Mouse (Mus musculus): ENCODE results near the gene 6330403K07Rik. TPM values are rescaled to one million over a fixed set of nuclear protein-coding genes. Genes with fewer than 3 reads are reported as not detected.

6330403K07Rik gene
- polyA plus RNA-seq, 1 experiment from 2014 or later = 1.8 TPM

DNA sequence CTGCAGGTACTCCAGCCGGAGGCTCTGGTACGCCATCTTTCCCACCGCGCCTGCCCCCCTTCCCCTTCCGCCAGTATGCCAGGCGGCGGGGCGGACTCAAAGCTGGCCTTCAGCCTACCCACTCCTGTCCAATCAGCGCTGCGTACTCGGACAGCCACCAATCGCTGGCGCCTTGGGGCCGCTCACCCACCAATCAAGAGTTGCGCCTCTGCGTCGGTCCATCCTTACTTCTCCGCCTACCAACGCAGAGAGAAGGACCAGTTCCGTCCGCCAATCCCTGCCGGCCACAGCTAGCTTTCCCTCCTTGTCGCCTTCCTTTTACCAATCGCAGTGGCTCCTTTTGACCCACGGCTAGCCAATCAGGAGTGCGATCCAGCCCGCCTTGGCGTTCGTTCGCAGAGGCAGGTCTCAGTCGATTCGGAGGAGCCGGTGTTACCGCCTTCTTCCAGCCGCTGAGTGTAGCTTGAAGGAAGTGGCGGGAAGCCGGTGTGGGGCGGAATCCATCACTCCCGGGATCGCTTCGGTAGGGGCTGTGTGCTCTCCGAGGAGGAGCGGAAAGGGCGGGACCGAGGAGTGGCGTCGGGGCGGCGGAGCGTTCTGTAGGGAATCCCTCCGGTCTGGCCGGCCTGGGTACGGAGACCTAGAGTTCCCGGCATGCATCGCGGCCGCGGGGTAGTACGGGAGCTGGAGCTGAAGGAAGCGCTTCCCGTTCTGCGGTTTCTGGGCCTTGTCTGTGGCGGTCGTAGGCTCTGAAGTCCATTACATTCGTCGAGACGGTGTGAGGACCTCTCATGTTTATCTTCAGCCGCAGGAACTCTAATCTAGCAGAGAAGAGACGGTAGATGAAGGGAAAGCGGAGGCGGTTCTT, 13.9 kb downstream of the 6330403K07Rik start, which contains the start of the genes Mis12 and Derl2:
Gene Mis12, plus strand, starts transcription at position 411 of the 868 bp plus-strand sequence.
Gene Derl2, minus strand, starts transcription at position 641 of the 868 bp plus-strand sequence.
- ATAC-seq (ENCODE audit: low read depth) = peak; percentile 96
- peaks cover 22% of the 10 kb centered on the region for H3K4me1 ChIP-seq (ENCODE audit: control insufficient read depth, low read depth, low read length)

DNA sequence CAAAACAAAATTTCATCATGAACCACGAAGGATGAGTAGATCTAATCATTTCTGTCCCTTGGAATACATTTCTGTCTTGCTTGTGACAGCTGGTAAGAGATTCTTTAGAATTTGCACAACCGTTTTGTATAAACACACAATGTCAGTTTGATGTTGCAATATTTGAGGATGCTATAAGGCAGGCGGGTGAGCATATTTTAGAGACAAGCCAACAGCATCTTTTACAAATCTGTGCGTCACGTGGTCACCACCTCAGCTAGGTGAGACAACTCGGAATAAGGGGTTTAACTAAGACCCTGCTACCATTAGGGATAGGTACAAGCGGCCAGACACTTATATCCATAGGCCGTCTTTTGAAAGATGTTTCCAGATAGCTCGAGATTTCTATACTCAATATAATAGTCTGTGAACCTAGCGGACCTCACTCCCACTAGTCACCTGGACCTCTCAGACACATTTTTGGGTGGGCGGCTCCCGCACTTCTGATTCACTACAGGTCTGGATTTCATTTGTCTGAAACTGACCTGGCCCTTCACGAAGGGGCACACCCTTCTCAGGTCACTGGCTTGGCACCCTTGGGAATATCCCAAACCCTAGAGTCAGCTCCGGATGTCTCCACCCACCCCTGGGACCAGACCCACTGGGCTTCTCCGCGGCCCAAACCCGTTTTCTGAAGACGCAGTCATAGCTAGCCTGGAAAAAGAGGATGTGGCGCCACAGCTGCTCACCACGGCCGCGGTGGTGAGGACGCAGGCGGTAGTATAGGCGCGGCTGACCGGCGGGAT, 14.7 kb downstream of the 6330403K07Rik start:
- no peaks in the 10 kb centered on the region for H3K9me3 ChIP-seq (replicated peaks; ENCODE audit: control insufficient read depth, low read length)
- ATAC-seq (ENCODE audit: low read depth) = peak; percentile 0; the same call in 1 of the 2 replicates
- no peaks in the 10 kb centered on the region for H3K27me3 ChIP-seq (ENCODE audit: control insufficient read depth, insufficient read depth, low read depth, low read length)
- H3K4me2 ChIP-seq (ENCODE audit: low read depth, low read length) = peak overlapping the region; percentile 84
- H3K27ac ChIP-seq (ENCODE audit: low read length) = peak overlapping the region; percentile 89
- H3K4me3 ChIP-seq (ENCODE audit: low read depth, low read length) = peak overlapping the region; percentile 100
- peak overlapping the region; percentile 97 for H3K9ac ChIP-seq (ENCODE audit: low read depth, low read length)
- H3K36me3 ChIP-seq (ENCODE audit: control insufficient read depth, insufficient read depth) = peaks cover 15% of the 10 kb centered on the region
- WGBS (ENCODE audit: insufficient replicate concordance) = 4% methylated on average over 28 of the region's 28 CpGs
- peaks cover 22% of the 10 kb centered on the region for H3K4me1 ChIP-seq (ENCODE audit: control insufficient read depth, low read depth, low read length)

More for the DNA sequence above, 13.9 kb downstream of the 6330403K07Rik start, which contains the start of the genes Mis12 and Derl2:
- peak within 1 kb of the TSS; percentile 97 for H3K9ac ChIP-seq (ENCODE audit: low read depth, low read length)
- peak within 1 kb of the TSS; percentile 93 for H3K27ac ChIP-seq (ENCODE audit: low read length)
- peaks cover 9% of the 10 kb centered on the region for H3K36me3 ChIP-seq (ENCODE audit: control insufficient read depth, insufficient read depth)
- H3K9me3 ChIP-seq (replicated peaks; ENCODE audit: control insufficient read depth, low read length) = no peaks in the 10 kb centered on the region
- peak within 1 kb of the TSS; percentile 84 for H3K4me2 ChIP-seq (ENCODE audit: low read depth, low read length)
- WGBS (ENCODE audit: insufficient replicate concordance) = under 1% methylated on average over 71 of the region's 71 CpGs
- peak within 1 kb of the TSS; percentile 100 for H3K4me3 ChIP-seq (ENCODE audit: low read depth, low read length)
- no peaks in the 10 kb centered on the region for H3K27me3 ChIP-seq (ENCODE audit: control insufficient read depth, insufficient read depth, low read depth, low read length)

DNA sequence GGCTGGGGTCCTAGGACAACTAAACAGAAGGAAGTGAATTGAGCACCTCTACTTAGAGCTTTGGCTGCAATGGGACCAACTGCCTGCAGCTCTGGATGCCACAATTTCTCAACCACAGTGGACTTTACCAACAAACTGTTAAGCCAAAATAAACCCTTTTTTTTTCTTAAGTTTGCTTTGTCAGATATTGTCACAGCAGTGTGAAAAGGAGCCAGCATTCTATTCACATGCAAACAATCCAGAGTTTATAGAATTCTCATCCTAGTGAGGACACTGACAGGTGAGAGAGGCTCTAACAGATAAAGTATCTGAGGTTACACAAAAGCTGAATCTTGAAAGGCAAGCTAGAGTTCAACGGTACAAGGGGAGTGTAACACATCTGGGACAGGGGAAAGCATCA, 16.3 kb downstream of the 6330403K07Rik start:
- Histone ChIP-seq H3K4me3 (ENCODE audit: low read depth, low read length) (no peak overlapping the region), H3K27me3 (ENCODE audit: control insufficient read depth, insufficient read depth, low read depth, low read length) (no peaks in the 10 kb centered on the region), H3K4me2 (ENCODE audit: low read depth, low read length) (0 out of 2 replicates have a peak overlapping the region, but pooled peaks have one; percentile 20), H3K9ac (ENCODE audit: low read depth, low read length) (no peak overlapping the region), H3K36me3 (ENCODE audit: control insufficient read depth, insufficient read depth) (peaks cover 16% of the 10 kb centered on the region), H3K27ac (ENCODE audit: low read length) (no peak overlapping the region), H3K4me1 (ENCODE audit: control insufficient read depth, low read depth, low read length) (peaks cover 22% of the 10 kb centered on the region), H3K9me3 (replicated peaks; ENCODE audit: control insufficient read depth, low read length) (no peaks in the 10 kb centered on the region)
- ATAC-seq (ENCODE audit: low read depth) = no peak
- 52% methylated on average over 1 of the region's 1 CpGs for WGBS (ENCODE audit: insufficient replicate concordance)

DNA sequence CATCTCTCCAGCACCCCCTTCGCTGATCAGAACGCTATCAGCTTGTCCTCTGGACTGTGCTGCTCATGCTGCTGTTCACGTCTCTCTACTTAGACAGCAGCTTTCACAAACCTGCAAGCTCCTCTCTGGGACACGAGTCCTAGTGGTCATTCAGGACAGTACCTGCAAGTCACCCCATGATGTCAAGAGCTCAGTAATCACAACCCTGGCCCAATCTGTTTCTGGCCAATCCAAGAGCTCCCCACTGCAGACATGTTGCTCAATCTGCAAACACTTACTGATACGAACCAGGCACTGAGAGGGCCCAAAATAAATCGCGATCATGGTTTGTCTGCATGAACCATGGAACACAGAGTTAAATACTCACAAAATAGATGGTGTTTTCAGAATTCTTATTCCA, 20.6 kb downstream of the 6330403K07Rik start:
- H3K4me3 ChIP-seq (ENCODE audit: low read depth, low read length) = no peak overlapping the region
- no peak overlapping the region for H3K9ac ChIP-seq (ENCODE audit: low read depth, low read length)
- ATAC-seq (ENCODE audit: low read depth) = peak; percentile 96
- no peaks in the 10 kb centered on the region for H3K27me3 ChIP-seq (ENCODE audit: control insufficient read depth, insufficient read depth, low read depth, low read length)
- no peaks in the 10 kb centered on the region for H3K9me3 ChIP-seq (replicated peaks; ENCODE audit: control insufficient read depth, low read length)
- H3K36me3 ChIP-seq (ENCODE audit: control insufficient read depth, insufficient read depth) = peaks cover 34% of the 10 kb centered on the region
- peak overlapping the region; percentile 73 for H3K27ac ChIP-seq (ENCODE audit: low read length)
- H3K4me1 ChIP-seq (ENCODE audit: control insufficient read depth, low read depth, low read length) = peaks cover 12% of the 10 kb centered on the region
- no peak overlapping the region for H3K4me2 ChIP-seq (ENCODE audit: low read depth, low read length)
- WGBS (ENCODE audit: insufficient replicate concordance) = 76% methylated on average over 7 of the region's 7 CpGs

DNA sequence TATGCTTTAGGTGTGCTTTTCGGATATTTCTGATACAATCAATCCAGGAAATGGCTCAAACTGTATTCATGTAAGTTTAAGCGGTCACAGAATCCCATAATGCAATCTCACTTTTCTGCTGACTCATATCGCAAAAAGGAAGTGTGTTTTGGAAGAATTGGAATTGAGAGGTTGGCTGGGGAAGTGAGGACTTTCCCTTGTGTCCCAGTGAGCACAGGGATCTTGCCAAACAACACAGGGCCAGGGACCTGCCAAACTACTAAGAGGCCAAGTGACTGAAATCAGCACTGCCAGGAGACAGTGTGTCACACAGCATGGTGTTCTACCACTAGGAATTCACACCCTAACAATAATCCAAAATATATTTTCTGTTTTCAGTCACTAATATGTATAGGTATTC, 25.0 kb downstream of the 6330403K07Rik start:
- Histone ChIP-seq H3K9me3 (replicated peaks; ENCODE audit: control insufficient read depth, low read length) (no peaks in the 10 kb centered on the region), H3K36me3 (ENCODE audit: control insufficient read depth, insufficient read depth) (peaks cover 29% of the 10 kb centered on the region), H3K4me3 (ENCODE audit: low read depth, low read length) (no peak overlapping the region), H3K27ac (ENCODE audit: low read length) (no peak overlapping the region), H3K4me2 (ENCODE audit: low read depth, low read length) (no peak overlapping the region), H3K4me1 (ENCODE audit: control insufficient read depth, low read depth, low read length) (peaks cover 6% of the 10 kb centered on the region), H3K27me3 (ENCODE audit: control insufficient read depth, insufficient read depth, low read depth, low read length) (no peaks in the 10 kb centered on the region), H3K9ac (ENCODE audit: low read depth, low read length) (no peak overlapping the region)
- no peak for ATAC-seq (ENCODE audit: low read depth)
- WGBS (ENCODE audit: insufficient replicate concordance) = 74% methylated on average over 3 of the region's 3 CpGs

DNA sequence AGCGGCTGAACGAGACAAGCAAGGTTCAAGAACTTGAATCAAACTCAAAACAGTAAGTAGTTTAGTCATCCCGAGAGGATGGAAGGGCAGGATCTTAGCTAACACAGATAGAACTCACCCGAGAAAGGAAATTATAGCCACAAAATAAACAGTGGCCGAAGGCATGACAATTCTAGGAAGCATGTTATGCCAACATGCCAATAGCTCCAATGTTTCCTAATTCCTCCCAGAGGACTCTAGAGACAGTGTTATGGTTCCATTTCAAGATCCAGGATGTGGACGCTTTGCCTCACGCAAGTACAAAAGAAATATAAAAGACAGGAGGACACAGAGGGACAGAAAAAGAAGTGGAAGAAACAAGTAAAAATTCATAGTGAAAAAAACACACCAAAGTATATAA, 25.5 kb downstream of the 6330403K07Rik start:
- no peak for ATAC-seq (ENCODE audit: low read depth)
- H3K4me1 ChIP-seq (ENCODE audit: control insufficient read depth, low read depth, low read length) = peaks cover 11% of the 10 kb centered on the region
- WGBS (ENCODE audit: insufficient replicate concordance) = 76% methylated on average over 7 of the region's 7 CpGs
- H3K9ac ChIP-seq (ENCODE audit: low read depth, low read length) = no peak overlapping the region
- H3K4me3 ChIP-seq (ENCODE audit: low read depth, low read length) = no peak overlapping the region
- no peaks in the 10 kb centered on the region for H3K9me3 ChIP-seq (replicated peaks; ENCODE audit: control insufficient read depth, low read length)
- H3K27ac ChIP-seq (ENCODE audit: low read length) = no peak overlapping the region
- peaks cover 28% of the 10 kb centered on the region for H3K36me3 ChIP-seq (ENCODE audit: control insufficient read depth, insufficient read depth)
- no peaks in the 10 kb centered on the region for H3K27me3 ChIP-seq (ENCODE audit: control insufficient read depth, insufficient read depth, low read depth, low read length)
- H3K4me2 ChIP-seq (ENCODE audit: low read depth, low read length) = no peak overlapping the region

DNA sequence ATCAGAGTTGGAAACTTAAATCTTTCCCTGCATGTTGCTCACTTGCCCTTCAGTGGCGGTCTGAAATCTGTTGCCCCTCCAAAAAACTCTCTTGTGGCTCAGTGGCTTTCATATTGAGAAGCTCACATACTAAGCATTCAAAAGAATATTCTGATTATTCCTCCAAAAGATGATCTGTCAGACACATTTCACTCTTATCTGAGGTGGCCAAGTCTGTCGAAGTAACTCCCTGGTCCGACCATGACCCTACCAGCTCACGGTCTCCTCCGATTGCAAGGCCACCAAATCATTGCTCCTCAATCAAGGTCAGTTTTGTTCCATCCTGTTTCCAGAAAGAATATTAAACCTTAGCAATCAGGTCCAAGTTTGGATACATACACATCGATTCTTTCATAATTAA, 26.3 kb downstream of the 6330403K07Rik start:
- H3K9me3 ChIP-seq (replicated peaks; ENCODE audit: control insufficient read depth, low read length) = no peaks in the 10 kb centered on the region
- peaks cover 16% of the 10 kb centered on the region for H3K4me1 ChIP-seq (ENCODE audit: control insufficient read depth, low read depth, low read length)
- no peak overlapping the region for H3K4me2 ChIP-seq (ENCODE audit: low read depth, low read length)
- peaks cover 26% of the 10 kb centered on the region for H3K36me3 ChIP-seq (ENCODE audit: control insufficient read depth, insufficient read depth)
- no peak overlapping the region for H3K27ac ChIP-seq (ENCODE audit: low read length)
- no peak for ATAC-seq (ENCODE audit: low read depth)
- H3K9ac ChIP-seq (ENCODE audit: low read depth, low read length) = no peak overlapping the region
- H3K27me3 ChIP-seq (ENCODE audit: control insufficient read depth, insufficient read depth, low read depth, low read length) = no peaks in the 10 kb centered on the region
- H3K4me3 ChIP-seq (ENCODE audit: low read depth, low read length) = no peak overlapping the region
- WGBS (ENCODE audit: insufficient replicate concordance) = 84% methylated on average over 6 of the region's 6 CpGs

DNA sequence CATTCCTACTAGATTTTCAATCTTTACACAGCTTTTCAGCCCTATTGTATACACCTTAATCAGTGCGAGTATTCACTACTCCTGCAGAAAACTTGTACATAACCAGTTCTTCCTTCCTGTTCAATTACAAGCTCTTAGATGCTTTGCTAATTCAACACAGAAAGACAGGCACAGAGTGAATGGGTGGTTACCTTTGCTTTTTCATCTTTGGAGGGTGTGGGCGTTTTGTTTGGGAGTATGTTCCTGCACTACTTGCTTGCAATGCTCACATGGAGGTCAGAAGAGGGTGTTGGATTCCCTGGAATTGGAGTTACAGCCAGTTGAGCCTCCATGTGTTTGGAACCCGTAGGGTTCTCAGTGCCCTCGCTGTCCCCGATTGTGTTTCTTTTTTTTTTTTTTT, 28.3 kb downstream of the 6330403K07Rik start:
- Histone ChIP-seq H3K9ac (ENCODE audit: low read depth, low read length) (no peak overlapping the region), H3K4me2 (ENCODE audit: low read depth, low read length) (peak overlapping the region; percentile 94), H3K9me3 (replicated peaks; ENCODE audit: control insufficient read depth, low read length) (no peaks in the 10 kb centered on the region), H3K27me3 (ENCODE audit: control insufficient read depth, insufficient read depth, low read depth, low read length) (no peaks in the 10 kb centered on the region), H3K27ac (ENCODE audit: low read length) (no peak overlapping the region), H3K4me3 (ENCODE audit: low read depth, low read length) (peak overlapping the region; percentile 14), H3K36me3 (ENCODE audit: control insufficient read depth, insufficient read depth) (peaks cover 13% of the 10 kb centered on the region), H3K4me1 (ENCODE audit: control insufficient read depth, low read depth, low read length) (peaks cover 16% of the 10 kb centered on the region)
- 43% methylated on average over 5 of the region's 5 CpGs for WGBS (ENCODE audit: insufficient replicate concordance)
- no peak for ATAC-seq (ENCODE audit: low read depth)
